Mouse (Mus musculus) intestine, embryonic 15.5 days (tissue): ENCODE measurements around the gene Tef. TPM values are rescaled to one million over a fixed set of nuclear protein-coding genes. Genes with fewer than 3 reads are reported as not detected.
A peak's percentile ranks its signal among the peaks of the same experiment; 100 is the strongest.

Experiments used
- ATAC-seq: fragments of 200-750 bp; cut with Nextera tagmentation; 2 replicates; pipeline ENCODE4 v1.8.0; 2017; ENCODE audit warnings: moderate TSS enrichment, moderate library complexity
- H3K27ac ChIP-seq: fragments of 300-500 bp; sonication (generic); 2 replicates; pipeline ENCODE4 v1.5.1; 2015; ENCODE audit warnings: mild to moderate bottlenecking, inconsistent platforms
- H3K27me3 ChIP-seq: fragments of 300-500 bp; sonication (generic); replicated peaks from 2 replicates; pipeline ENCODE4 v1.6.1; 2015; ENCODE audit warnings: inconsistent platforms
- H3K36me3 ChIP-seq: fragments of 300-500 bp; sonication (generic); 2 replicates; pipeline ENCODE4 v1.6.1; 2015; ENCODE audit warnings: inconsistent platforms
- H3K4me1 ChIP-seq: fragments of 300-500 bp; sonication (generic); replicated peaks from 2 replicates; pipeline ENCODE4 v1.6.1; 2015; ENCODE audit warnings: inconsistent platforms
- H3K4me2 ChIP-seq: fragments of 300-500 bp; sonication (generic); replicated peaks from 2 replicates; pipeline ENCODE4 v1.6.1; 2015; ENCODE audit warnings: mild to moderate bottlenecking, inconsistent platforms
- H3K4me3 ChIP-seq: fragments of 300-500 bp; sonication (generic); replicated peaks from 2 replicates; pipeline ENCODE4 v1.5.1; 2015; ENCODE audit warnings: inconsistent platforms
- H3K9ac ChIP-seq: fragments of 300-500 bp; sonication (generic); 2 replicates; pipeline ENCODE4 v1.6.1; 2015; ENCODE audit warnings: inconsistent platforms
- H3K9me3 ChIP-seq: fragments of 300-500 bp; sonication (generic); 2 replicates; pipeline ENCODE4 v1.6.1; 2016; ENCODE audit warnings: inconsistent platforms
- WGBS: fragments of 180-500 bp; shearing (Covaris S2); methylation state at CpG from one replicate; pipeline ENCODE4 v1.1.7; 2015; 5-methylcytosine and 5-hydroxymethylcytosine counted together
- polyA plus RNA-seq: library from polyadenylated mRNA; unstranded; fragments of >200 nt; fragmentation: Nextera tagmentation; extraction: Ambion mirVana; gene quantifications from 2 replicates; pipeline ENCODE4 v1.2.1, GENCODE M21; 2015

Tef gene
- polyA plus RNA-seq, 1 experiment from 2014 or later = 17.7 TPM

- Histone ChIP-seq H3K4me1 (no peaks in the 10 kb centered on the region), H3K9ac (no peak overlapping the region), H3K4me3 (no peak overlapping the region), H3K4me2 (no peak overlapping the region), H3K9me3 (no peaks in the 10 kb centered on the region), H3K27me3 (no peaks in the 10 kb centered on the region), H3K27ac (no peak overlapping the region), H3K36me3 (peaks cover 30% of the 10 kb centered on the region)
- ATAC-seq = no peak
- 71% methylated on average over 20 of the region's 20 CpGs for WGBS
Observed at GRCm38 (mm10) chr15:81772431-81773120, 29.6 kb upstream of the Tef start.

DNA sequence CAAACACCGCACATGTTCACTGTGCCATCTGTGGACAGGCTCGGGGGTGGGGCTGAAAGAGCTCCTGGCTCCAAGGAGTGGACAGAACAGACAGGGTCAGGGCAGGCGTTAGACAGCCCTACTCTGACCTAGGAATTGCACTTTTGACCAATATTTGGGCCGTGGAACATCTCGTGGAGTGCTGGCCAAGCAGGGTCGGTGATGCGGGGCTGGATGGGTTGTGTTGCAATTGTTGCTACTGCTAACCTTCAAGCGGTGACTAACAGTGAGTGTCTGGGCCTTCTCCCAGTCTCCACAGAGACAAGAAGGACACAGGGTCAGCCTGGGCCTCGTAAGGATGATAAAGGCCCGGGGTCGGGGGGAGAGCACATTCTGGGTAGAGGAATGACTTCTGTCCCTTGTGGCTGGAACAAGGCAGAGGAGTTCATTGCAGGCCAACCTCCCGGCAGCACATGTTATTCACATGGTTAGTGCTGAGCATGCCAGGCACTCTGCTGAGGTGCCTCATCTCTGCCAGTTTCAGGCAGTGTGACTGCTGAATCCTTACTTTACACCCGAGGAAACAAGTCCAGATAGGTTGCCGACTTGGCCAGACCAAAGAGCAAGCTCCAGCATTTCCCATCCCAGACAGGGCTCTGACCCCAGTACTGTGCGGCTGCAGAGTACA lies 27.6 kb upstream of the Tef start:
- H3K36me3 ChIP-seq = peaks cover 46% of the 10 kb centered on the region
- no peaks in the 10 kb centered on the region for H3K27me3 ChIP-seq
- ATAC-seq = no peak
- H3K27ac ChIP-seq = no peak overlapping the region
- H3K4me2 ChIP-seq = no peak overlapping the region
- H3K9me3 ChIP-seq = no peaks in the 10 kb centered on the region
- no peaks in the 10 kb centered on the region for H3K4me1 ChIP-seq
- H3K4me3 ChIP-seq = no peak overlapping the region
- H3K9ac ChIP-seq = no peak overlapping the region
- 89% methylated on average over 15 of the region's 15 CpGs for WGBS

- Histone ChIP-seq H3K4me2 (no peak overlapping the region), H3K27me3 (no peaks in the 10 kb centered on the region), H3K4me3 (no peak overlapping the region), H3K9me3 (no peaks in the 10 kb centered on the region), H3K36me3 (peaks cover 51% of the 10 kb centered on the region), H3K4me1 (no peaks in the 10 kb centered on the region), H3K9ac (no peak overlapping the region), H3K27ac (no peak overlapping the region)
- WGBS = 86% methylated on average over 11 of the region's 11 CpGs
- no peak for ATAC-seq
Observed at GRCm38 (mm10) chr15:81776631-81777422, 25.4 kb upstream of the Tef start.

- WGBS = 90% methylated on average over 7 of the region's 7 CpGs
- ATAC-seq = no peak
- Histone ChIP-seq H3K27me3 (no peaks in the 10 kb centered on the region), H3K27ac (no peak overlapping the region), H3K4me1 (no peaks in the 10 kb centered on the region), H3K4me2 (no peak overlapping the region), H3K36me3 (peaks cover 55% of the 10 kb centered on the region), H3K9me3 (no peaks in the 10 kb centered on the region), H3K9ac (no peak overlapping the region), H3K4me3 (no peak overlapping the region)
Observed at GRCm38 (mm10) chr15:81781816-81782215, 20.4 kb upstream of the Tef start.

- WGBS = 51% methylated on average over 5 of the region's 5 CpGs
- Histone ChIP-seq H3K36me3 (peaks cover 39% of the 10 kb centered on the region), H3K9me3 (no peaks in the 10 kb centered on the region), H3K4me1 (no peaks in the 10 kb centered on the region), H3K27ac (no peak overlapping the region), H3K4me2 (no peak overlapping the region), H3K4me3 (no peak overlapping the region), H3K9ac (no peak overlapping the region), H3K27me3 (no peaks in the 10 kb centered on the region)
- ATAC-seq = no peak
Observed at GRCm38 (mm10) chr15:81784762-81785161, 17.5 kb upstream of the Tef start.

- Histone ChIP-seq H3K9ac (no peak overlapping the region), H3K4me3 (no peak overlapping the region), H3K4me2 (no peak overlapping the region), H3K4me1 (no peaks in the 10 kb centered on the region), H3K9me3 (no peaks in the 10 kb centered on the region), H3K27ac (no peak overlapping the region), H3K36me3 (peaks cover 32% of the 10 kb centered on the region), H3K27me3 (no peaks in the 10 kb centered on the region)
- WGBS = 93% methylated on average over 8 of the region's 8 CpGs
- ATAC-seq = no peak
Observed at GRCm38 (mm10) chr15:81785701-81786100, 16.5 kb upstream of the Tef start.

DNA sequence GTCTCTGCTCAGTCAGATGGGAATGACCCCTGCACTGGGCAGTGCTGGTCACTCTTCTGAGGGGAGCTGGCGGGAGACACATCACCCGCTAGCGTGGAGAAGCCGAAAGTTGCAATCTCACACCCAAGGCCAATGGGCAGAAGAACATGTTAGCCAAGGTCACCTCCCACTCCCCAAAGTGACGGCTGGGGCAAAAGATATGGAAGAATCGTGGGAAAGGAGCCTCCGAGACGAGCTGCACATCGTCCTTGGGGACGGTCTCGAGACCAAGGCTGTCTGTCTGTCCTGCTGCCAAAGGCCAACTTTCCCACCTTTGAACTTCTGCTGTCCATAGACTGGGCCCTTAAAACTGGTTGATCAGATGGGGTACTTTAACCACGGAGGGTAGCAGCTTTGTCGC lies 14.7 kb upstream of the Tef start:
- no peaks in the 10 kb centered on the region for H3K4me1 ChIP-seq
- 93% methylated on average over 13 of the region's 13 CpGs for WGBS
- H3K36me3 ChIP-seq = peaks cover 26% of the 10 kb centered on the region
- no peaks in the 10 kb centered on the region for H3K27me3 ChIP-seq
- H3K4me3 ChIP-seq = no peak overlapping the region
- no peak overlapping the region for H3K27ac ChIP-seq
- H3K9me3 ChIP-seq = no peaks in the 10 kb centered on the region
- no peak for ATAC-seq
- no peak overlapping the region for H3K9ac ChIP-seq
- H3K4me2 ChIP-seq = no peak overlapping the region

- H3K36me3 ChIP-seq = peaks cover 20% of the 10 kb centered on the region
- 90% methylated on average over 9 of the region's 9 CpGs for WGBS
- H3K9me3 ChIP-seq = no peaks in the 10 kb centered on the region
Observed at GRCm38 (mm10) chr15:81792444-81792843, 9.8 kb upstream of the Tef start.

DNA sequence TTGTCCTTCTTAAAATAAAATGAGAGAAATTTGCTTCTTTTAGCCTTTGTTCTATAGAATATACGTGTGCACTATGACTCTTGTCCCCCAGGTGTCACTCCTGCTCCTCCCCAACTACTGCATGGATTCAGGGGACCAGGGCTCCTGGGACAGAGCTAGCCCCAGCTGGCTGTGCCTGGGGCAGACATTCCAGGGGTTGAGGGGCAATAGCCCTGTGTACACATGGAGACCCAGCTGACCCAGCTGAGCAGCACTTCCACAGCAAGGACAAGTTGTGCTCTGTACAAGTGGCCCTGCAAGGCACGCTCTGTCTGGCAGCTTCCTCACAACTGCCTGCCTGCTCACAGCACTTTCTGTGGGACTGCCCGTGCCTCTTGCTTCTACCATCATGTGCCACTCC lies 6.0 kb upstream of the Tef start:
- H3K4me2 ChIP-seq = no peak overlapping the region
- WGBS = 81% methylated on average over 3 of the region's 3 CpGs
- no peaks in the 10 kb centered on the region for H3K9me3 ChIP-seq
- H3K4me3 ChIP-seq = no peak overlapping the region
- no peaks in the 10 kb centered on the region for H3K27me3 ChIP-seq
- no peak overlapping the region for H3K27ac ChIP-seq
- H3K4me1 ChIP-seq = no peaks in the 10 kb centered on the region
- no peak overlapping the region for H3K9ac ChIP-seq
- ATAC-seq = peak; percentile 54
- peaks cover 14% of the 10 kb centered on the region for H3K36me3 ChIP-seq

More at GRCm38 (mm10) chr15:81792444-81792843, 9.8 kb upstream of the Tef start:
- H3K9ac ChIP-seq = no peak overlapping the region
- H3K4me3 ChIP-seq = no peak overlapping the region
- H3K27ac ChIP-seq = no peak overlapping the region
- H3K4me1 ChIP-seq = no peaks in the 10 kb centered on the region
- H3K27me3 ChIP-seq = no peaks in the 10 kb centered on the region
- no peak for ATAC-seq
- H3K4me2 ChIP-seq = no peak overlapping the region

- Histone ChIP-seq H3K27me3 (no peaks in the 10 kb centered on the region), H3K4me2 (no peak overlapping the region), H3K9me3 (no peaks in the 10 kb centered on the region), H3K4me1 (peaks cover 4% of the 10 kb centered on the region), H3K4me3 (no peak overlapping the region), H3K27ac (no peak overlapping the region), H3K36me3 (0 out of 2 replicates have a peak, but pooled peaks cover 6% of the 10 kb centered on the region), H3K9ac (no peak overlapping the region)
- no peak for ATAC-seq
- WGBS = 86% methylated on average over 6 of the region's 6 CpGs
Observed at GRCm38 (mm10) chr15:81797861-81798260, 4.4 kb upstream of the Tef start.

- Histone ChIP-seq H3K36me3 (0 out of 2 replicates have a peak, but pooled peaks cover 5% of the 10 kb centered on the region), H3K4me1 (peaks cover 8% of the 10 kb centered on the region), H3K27me3 (no peaks in the 10 kb centered on the region), H3K4me2 (no peak overlapping the region), H3K27ac (no peak overlapping the region), H3K9me3 (no peaks in the 10 kb centered on the region), H3K4me3 (no peak overlapping the region), H3K9ac (no peak overlapping the region)
- 93% methylated on average over 4 of the region's 4 CpGs for WGBS
- no peak for ATAC-seq
Observed at GRCm38 (mm10) chr15:81798421-81798820, 3.8 kb upstream of the Tef start.

GRCm38 (mm10) chr15:81800391-81800790 lies 1.8 kb upstream of the Tef start:
- H3K4me1 ChIP-seq = peaks cover 12% of the 10 kb centered on the region
- H3K27ac ChIP-seq = no peak overlapping the region
- H3K4me2 ChIP-seq = no peak overlapping the region
- no peak for ATAC-seq
- no peaks in the 10 kb centered on the region for H3K36me3 ChIP-seq
- no peak overlapping the region for H3K9ac ChIP-seq
- no peaks in the 10 kb centered on the region for H3K27me3 ChIP-seq
- 65% methylated on average over 3 of the region's 3 CpGs for WGBS
- no peak overlapping the region for H3K4me3 ChIP-seq
- H3K9me3 ChIP-seq = no peaks in the 10 kb centered on the region
